Comparison of ENCODE assay signal across 25 mouse cellular contexts in genomic region chr8:118455245-118455644, GRCm38 (mm10).
DNase-seq lines count a peak whose midpoint lies in the region; ATAC-seq and TF ChIP-seq lines count a peak whose summit lies in the region.
"Had no signal": no experiment of that assay in that cellular context is flagged by ENCODE, and none has a peak within 500 bp of the region (broad histone marks: within the 10 kb centered on the region; RNA-seq: fewer than 3 reads in every experiment).

No protein-coding gene starts in this region.

- no peak for ATAC-seq in midbrain, postnatal 0 days (ENCODE audit: low FRiP score)
- ATAC-seq: CD4-positive, CD25-positive, alpha-beta regulatory T cell, adult 4 months; forebrain, embryonic 13.5 days; forebrain, embryonic 15.5 days; forebrain, postnatal 0 days had no signal

- DNase-seq in adrenal gland, adult 2 months = peak; percentile 33
- DNase-seq in adrenal gland, adult 18-20 months (ENCODE audit: low spot score in 2 of 2) = no peak
- peak; percentile 5 for DNase-seq in adrenal gland, postnatal 10 days
- DNase-seq in adrenal gland, postnatal 4 days (ENCODE audit: low spot score in 2 of 2) = no peak
- peak; percentile 22 for DNase-seq in 3T3-L1 (ENCODE audit: low read depth, low spot score)
- peak; percentile 19 for DNase-seq in Muller cell, postnatal 12 days (ENCODE audit: inconsistent ontology term)
- DNase-seq in midbrain, postnatal 0 days (ENCODE audit: low spot score) = no peak
- DNase-seq in spleen, adult 12 weeks (ENCODE audit: low spot score) = no peak
- DNase-seq: B cell, adult 2 months; cerebellum, adult 11 months; cerebellum, adult 18-20 months; cerebellum, adult 8-10 months; cerebellum, adult 9-11 months; cerebellum, postnatal 14 days; cerebellum, postnatal 36 days; embryo, embryonic 11 days; forebrain, postnatal 0 days had no signal

- 73% methylated on average over 3 of the region's 3 CpGs for WGBS in midbrain, postnatal 0 days

- H3K4me1 ChIP-seq in midbrain, postnatal 0 days (ENCODE audit: insufficient read depth, low read length) = no peaks in the 10 kb centered on the region
- H3K4me1 ChIP-seq: embryonic facial prominence, embryonic 13.5 days; embryonic facial prominence, embryonic 15.5 days; forebrain, embryonic 13.5 days; forebrain, embryonic 15.5 days had no signal

- TF ChIP-seq CTCF in midbrain, postnatal 0 days (IDR thresholded peaks at IDR 0.05) = no peak

- no peaks in the 10 kb centered on the region for H3K27me3 ChIP-seq in midbrain, postnatal 0 days (ENCODE audit: insufficient read depth, low read length)
- H3K27me3 ChIP-seq: CH12.LX; embryonic facial prominence, embryonic 13.5 days; embryonic facial prominence, embryonic 15.5 days; forebrain, embryonic 13.5 days; forebrain, embryonic 15.5 days had no signal

- H3K9me3 ChIP-seq in midbrain, postnatal 0 days (ENCODE audit: low read length) = no peaks in the 10 kb centered on the region
- H3K9me3 ChIP-seq: embryonic facial prominence, embryonic 13.5 days; embryonic facial prominence, embryonic 15.5 days; forebrain, embryonic 13.5 days; forebrain, embryonic 15.5 days had no signal

- H3K4me2 ChIP-seq in midbrain, postnatal 0 days (ENCODE audit: low read depth, low read length, poor library complexity, severe bottlenecking) = no peak overlapping the region
- H3K4me2 ChIP-seq: embryonic facial prominence, embryonic 13.5 days; embryonic facial prominence, embryonic 15.5 days; forebrain, embryonic 13.5 days; forebrain, embryonic 15.5 days had no signal

- H3K4me3 ChIP-seq in midbrain, postnatal 0 days (ENCODE audit: low read depth, low read length) = no peak overlapping the region
- H3K4me3 ChIP-seq: embryonic facial prominence, embryonic 13.5 days; embryonic facial prominence, embryonic 15.5 days; erythroblast, embryonic 14.5 days; forebrain, embryonic 13.5 days; forebrain, embryonic 15.5 days had no signal

- no peak overlapping the region for H3K9ac ChIP-seq in midbrain, postnatal 0 days (replicated peaks; ENCODE audit: low read length, poor library complexity, severe bottlenecking)
- H3K9ac ChIP-seq: embryonic facial prominence, embryonic 13.5 days; embryonic facial prominence, embryonic 15.5 days; forebrain, embryonic 13.5 days; forebrain, embryonic 15.5 days; forebrain, postnatal 0 days had no signal

- no peak overlapping the region for H3K27ac ChIP-seq in midbrain, postnatal 0 days (ENCODE audit: low read depth, low read length)
- H3K27ac ChIP-seq: embryonic facial prominence, embryonic 13.5 days; embryonic facial prominence, embryonic 15.5 days; forebrain, embryonic 13.5 days; forebrain, embryonic 15.5 days had no signal

- H3K36me3 ChIP-seq in midbrain, postnatal 0 days (ENCODE audit: insufficient read depth, low read length) = no peaks in the 10 kb centered on the region
- H3K36me3 ChIP-seq: embryonic facial prominence, embryonic 13.5 days; embryonic facial prominence, embryonic 15.5 days; forebrain, embryonic 15.5 days; G1E had no signal

Comparison
In these comparisons a context has a peak if more than half of its experiments do, and no peak if none do; other contexts are left out.
1. DNase-seq: peak in adrenal gland, adult 2 months (single experiment), adrenal gland, postnatal 10 days (single experiment), 3T3-L1 (single experiment) and Muller cell, postnatal 12 days (single experiment); none in adrenal gland, adult 18-20 months (0 of 2), adrenal gland, postnatal 4 days (0 of 2), midbrain, postnatal 0 days (single experiment) and spleen, adult 12 weeks (single experiment).